Mouse (Mus musculus): ENCODE results near the gene Psmc3ip. TPM values are rescaled to one million over a fixed set of nuclear protein-coding genes. Genes with fewer than 3 reads are reported as not detected.

The Psmc3ip gene
- polyA plus RNA-seq, 1 experiment from 2014 or later: 25.7 TPM

DNA sequence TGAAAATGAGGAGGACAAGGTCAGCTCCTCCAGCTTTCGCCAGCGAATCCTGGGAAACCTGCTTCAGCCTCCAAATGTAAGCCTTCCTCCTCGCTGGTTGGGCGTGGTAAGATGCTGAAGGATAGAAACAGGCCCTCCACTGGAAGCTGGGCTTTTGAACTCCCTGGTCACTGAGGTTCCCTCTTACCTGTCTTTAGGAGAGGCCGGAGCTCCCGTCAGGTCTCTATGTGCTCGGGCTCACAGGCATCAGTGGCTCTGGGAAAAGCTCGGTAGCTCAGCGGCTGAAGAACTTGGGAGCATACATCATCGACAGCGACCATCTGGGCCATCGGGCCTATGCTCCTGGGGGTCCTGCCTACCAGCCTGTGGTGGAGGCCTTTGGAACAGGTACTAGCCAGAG lies 10.4 kb downstream of the Psmc3ip start:
- ATAC-seq (replicated peaks; ENCODE audit: extremely low read depth, insufficient read depth, low FRiP score): no peak
- no peak overlapping the region for H3K27ac ChIP-seq (ENCODE audit: low read length)
- H3K36me3 ChIP-seq (ENCODE audit: control insufficient read depth, insufficient read depth): peaks cover 11% of the 10 kb centered on the region
- H3K4me2 ChIP-seq (ENCODE audit: low read depth, low read length): no peak overlapping the region
- 90% methylated on average over 12 of the region's 12 CpGs for WGBS
- no peak overlapping the region for H3K4me3 ChIP-seq (ENCODE audit: low read length)
- no peaks in the 10 kb centered on the region for H3K9me3 ChIP-seq (replicated peaks; ENCODE audit: control insufficient read depth, low read length)
- H3K9ac ChIP-seq (ENCODE audit: low read length): no peak overlapping the region
- H3K27me3 ChIP-seq (ENCODE audit: control insufficient read depth, insufficient read depth, low read length): peaks cover 9% of the 10 kb centered on the region
- H3K4me1 ChIP-seq (ENCODE audit: control insufficient read depth, insufficient read depth, low read length): peaks cover 31% of the 10 kb centered on the region

DNA sequence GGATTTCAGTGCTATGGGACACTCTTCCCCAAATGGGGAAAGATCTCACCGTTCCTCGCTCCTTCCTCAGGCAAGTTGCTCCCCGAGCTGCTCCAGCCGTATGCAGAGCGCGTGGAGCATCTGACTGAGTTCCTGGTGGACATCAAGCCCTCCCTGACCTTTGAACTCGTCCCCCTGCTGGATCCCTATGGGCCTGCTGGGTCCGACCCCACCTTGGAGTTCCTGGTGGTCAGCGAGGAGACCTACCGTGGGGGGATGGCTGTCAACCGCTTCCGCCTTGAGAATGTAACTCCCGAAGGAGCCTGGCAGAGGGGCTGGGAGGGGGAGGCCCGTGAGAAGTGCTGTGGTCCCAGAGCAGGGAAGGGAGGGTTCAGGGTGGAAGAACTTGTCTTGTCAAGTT lies 11.0 kb downstream of the Psmc3ip start:
- WGBS: 84% methylated on average over 14 of the region's 14 CpGs
- Histone ChIP-seq H3K36me3 (ENCODE audit: control insufficient read depth, insufficient read depth) (peaks cover 5% of the 10 kb centered on the region), H3K9me3 (replicated peaks; ENCODE audit: control insufficient read depth, low read length) (no peaks in the 10 kb centered on the region), H3K9ac (ENCODE audit: low read length) (no peak overlapping the region), H3K4me3 (ENCODE audit: low read length) (no peak overlapping the region), H3K27me3 (ENCODE audit: control insufficient read depth, insufficient read depth, low read length) (peaks cover 15% of the 10 kb centered on the region), H3K4me2 (ENCODE audit: low read depth, low read length) (no peak overlapping the region), H3K4me1 (ENCODE audit: control insufficient read depth, insufficient read depth, low read length) (peaks cover 33% of the 10 kb centered on the region), H3K27ac (ENCODE audit: low read length) (no peak overlapping the region)
- no peak for ATAC-seq (replicated peaks; ENCODE audit: extremely low read depth, insufficient read depth, low FRiP score)

DNA sequence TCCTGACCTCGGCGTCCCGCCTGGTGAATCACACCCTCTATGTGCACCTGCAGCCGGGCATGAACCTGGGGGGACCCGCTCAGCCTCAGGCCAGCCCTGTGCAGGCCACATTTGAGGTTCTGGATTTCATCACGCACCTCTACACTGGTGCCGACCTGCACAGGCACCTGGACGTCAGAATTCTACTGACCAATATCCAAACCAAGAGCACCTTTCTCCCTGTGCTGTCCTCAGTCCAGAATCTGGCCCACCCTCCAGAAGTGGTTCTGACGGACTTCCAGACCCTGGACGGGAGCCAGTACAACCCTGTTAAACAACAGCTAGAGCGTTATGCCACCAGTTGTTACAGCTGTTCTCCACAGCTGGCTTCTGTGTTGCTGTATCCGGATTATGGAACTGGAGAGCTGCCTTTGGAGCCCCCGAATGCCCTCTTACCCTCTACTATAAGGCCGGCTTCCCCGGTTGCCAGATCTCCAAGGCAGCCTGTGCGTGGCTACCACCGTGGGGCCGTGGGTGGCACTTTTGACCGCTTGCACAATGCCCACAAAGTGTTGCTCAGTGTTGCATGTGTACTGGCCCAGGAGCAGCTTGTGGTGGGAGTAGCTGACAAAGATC lies 12.0 kb downstream of the Psmc3ip start:
- 30% methylated on average over 19 of the region's 19 CpGs for WGBS

DNA sequence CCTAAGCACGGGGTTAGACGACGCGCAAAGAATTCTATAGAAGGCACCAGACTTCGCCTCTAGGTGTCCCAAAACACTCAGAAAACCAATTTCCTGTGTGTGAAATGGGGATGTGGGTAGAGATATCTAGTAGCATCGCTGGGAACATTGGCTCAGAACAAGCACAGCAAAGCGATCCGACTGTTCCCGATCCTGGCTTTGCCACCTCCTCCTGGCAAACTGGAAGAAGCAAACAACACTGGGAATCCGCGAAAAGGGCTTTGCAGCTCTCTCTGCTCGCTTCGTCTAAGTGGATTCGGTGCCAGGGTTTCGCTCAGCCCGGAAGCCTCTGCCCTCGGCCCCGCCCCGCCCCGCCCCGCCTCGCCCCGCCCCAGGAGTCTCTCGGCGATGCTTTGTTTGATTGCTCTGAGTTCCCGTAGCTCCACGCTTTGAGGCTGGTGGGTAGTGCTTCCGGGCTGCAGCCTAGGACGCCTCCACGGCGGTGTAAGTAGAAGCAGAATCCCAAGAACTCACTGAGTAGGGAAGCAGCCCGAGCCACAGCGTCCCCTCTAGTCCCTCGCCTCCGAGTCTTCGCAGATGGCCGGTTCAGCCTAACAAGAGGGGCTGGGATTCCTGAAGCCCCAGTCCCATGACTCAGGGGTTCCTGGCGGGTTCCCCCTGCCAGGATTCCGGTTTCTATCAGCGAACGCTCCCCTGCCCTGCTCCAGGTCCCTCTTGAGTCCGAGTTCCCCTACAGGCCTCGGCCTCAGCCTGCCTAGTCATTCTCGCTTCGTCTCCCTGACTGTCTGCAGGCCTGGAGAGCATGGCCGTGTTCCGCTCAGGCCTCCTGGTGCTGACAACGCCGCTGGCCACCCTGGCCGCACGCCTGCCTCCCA lies 12.8 kb downstream of the Psmc3ip start, which contains the start of gene Coasy:
Gene Coasy (plus strand): TSS at position 358 of the 875 bp plus-strand sequence.
- Histone ChIP-seq H3K27ac (ENCODE audit: low read length) (peak within 1 kb of the TSS; percentile 92), H3K9ac (ENCODE audit: low read length) (peak within 1 kb of the TSS; percentile 90), H3K9me3 (replicated peaks; ENCODE audit: control insufficient read depth, low read length) (no peaks in the 10 kb centered on the region), H3K4me2 (ENCODE audit: low read depth, low read length) (peak within 1 kb of the TSS; percentile 97), H3K27me3 (ENCODE audit: control insufficient read depth, insufficient read depth, low read length) (peaks cover 32% of the 10 kb centered on the region), H3K4me1 (ENCODE audit: control insufficient read depth, insufficient read depth, low read length) (peaks cover 26% of the 10 kb centered on the region), H3K4me3 (ENCODE audit: low read length) (peak within 1 kb of the TSS; percentile 83), H3K36me3 (ENCODE audit: control insufficient read depth, insufficient read depth) (peaks cover 2% of the 10 kb centered on the region; the same call in 1 of the 2 replicates)
- ATAC-seq (replicated peaks; ENCODE audit: extremely low read depth, insufficient read depth, low FRiP score): peak; percentile 88
- under 1% methylated on average over 51 of the region's 51 CpGs for WGBS

More for the DNA sequence above, 12.0 kb downstream of the Psmc3ip start:
- peak overlapping the region; percentile 90 for H3K9ac ChIP-seq (ENCODE audit: low read length)
- peak overlapping the region; percentile 83 for H3K4me3 ChIP-seq (ENCODE audit: low read length)
- peaks cover 2% of the 10 kb centered on the region; the same call in 1 of the 2 replicates for H3K36me3 ChIP-seq (ENCODE audit: control insufficient read depth, insufficient read depth)
- no peaks in the 10 kb centered on the region for H3K9me3 ChIP-seq (replicated peaks; ENCODE audit: control insufficient read depth, low read length)
- ATAC-seq (replicated peaks; ENCODE audit: extremely low read depth, insufficient read depth, low FRiP score): no peak
- peaks cover 26% of the 10 kb centered on the region for H3K27me3 ChIP-seq (ENCODE audit: control insufficient read depth, insufficient read depth, low read length)
- peak overlapping the region; percentile 97 for H3K4me2 ChIP-seq (ENCODE audit: low read depth, low read length)
- H3K27ac ChIP-seq (ENCODE audit: low read length): peak overlapping the region; percentile 92
- H3K4me1 ChIP-seq (ENCODE audit: control insufficient read depth, insufficient read depth, low read length): peaks cover 32% of the 10 kb centered on the region

DNA sequence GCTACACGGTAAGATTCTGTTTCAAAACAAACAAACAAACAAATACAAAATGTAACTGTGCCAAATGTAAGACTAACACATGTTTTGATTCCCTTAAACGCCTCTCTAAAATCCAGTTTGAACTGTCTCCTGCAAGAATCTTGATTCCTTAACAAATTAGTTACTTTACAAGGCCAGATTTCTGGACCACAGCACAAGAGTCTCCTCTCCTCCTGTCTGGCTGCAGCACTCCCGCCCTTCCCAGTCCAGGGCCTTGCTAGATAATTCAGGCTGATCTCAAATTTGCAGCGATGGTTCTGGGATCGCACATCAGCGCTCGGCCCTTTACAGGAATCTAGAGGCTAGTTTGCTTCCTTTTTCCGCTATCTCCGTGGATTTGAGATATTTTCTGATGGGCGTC lies 13.6 kb downstream of the Psmc3ip start:
- Histone ChIP-seq H3K9me3 (replicated peaks; ENCODE audit: control insufficient read depth, low read length) (no peaks in the 10 kb centered on the region), H3K4me1 (ENCODE audit: control insufficient read depth, insufficient read depth, low read length) (peaks cover 23% of the 10 kb centered on the region), H3K27ac (ENCODE audit: low read length) (peak overlapping the region; percentile 92), H3K9ac (ENCODE audit: low read length) (peak overlapping the region; percentile 75), H3K27me3 (ENCODE audit: control insufficient read depth, insufficient read depth, low read length) (peaks cover 37% of the 10 kb centered on the region), H3K36me3 (ENCODE audit: control insufficient read depth, insufficient read depth) (peaks cover 5% of the 10 kb centered on the region; the same call in 1 of the 2 replicates), H3K4me2 (ENCODE audit: low read depth, low read length) (peak overlapping the region; percentile 97), H3K4me3 (ENCODE audit: low read length) (peak overlapping the region; percentile 83)
- no peak for ATAC-seq (replicated peaks; ENCODE audit: extremely low read depth, insufficient read depth, low FRiP score)
- WGBS: 9% methylated on average over 10 of the region's 10 CpGs

DNA sequence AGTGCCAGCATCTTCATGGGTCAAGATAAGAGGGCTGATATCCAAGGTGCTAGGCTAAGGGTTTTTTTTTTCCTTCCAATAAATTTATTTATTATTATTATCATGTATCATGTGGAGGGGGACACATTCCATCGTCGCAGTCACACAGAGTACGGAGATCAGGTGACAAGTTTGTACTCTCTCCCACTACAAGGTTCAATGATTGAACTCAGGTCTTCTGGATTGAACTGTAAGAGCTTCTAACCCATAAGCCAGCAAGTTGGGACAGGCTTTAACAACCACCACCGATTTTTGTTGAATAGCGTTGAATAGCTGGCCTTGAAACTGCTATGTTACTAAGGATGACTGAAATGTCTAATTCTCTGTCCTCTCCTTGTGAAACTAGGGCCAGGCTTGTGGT lies 14.8 kb downstream of the Psmc3ip start:
- WGBS: 70% methylated on average over 5 of the region's 5 CpGs
- H3K9me3 ChIP-seq (replicated peaks; ENCODE audit: control insufficient read depth, low read length): no peaks in the 10 kb centered on the region
- no peak for ATAC-seq (replicated peaks; ENCODE audit: extremely low read depth, insufficient read depth, low FRiP score)
- peaks cover 37% of the 10 kb centered on the region for H3K27me3 ChIP-seq (ENCODE audit: control insufficient read depth, insufficient read depth, low read length)
- H3K36me3 ChIP-seq (ENCODE audit: control insufficient read depth, insufficient read depth): peaks cover 5% of the 10 kb centered on the region; the same call in 1 of the 2 replicates
- peaks cover 15% of the 10 kb centered on the region for H3K4me1 ChIP-seq (ENCODE audit: control insufficient read depth, insufficient read depth, low read length)
- H3K4me2 ChIP-seq (ENCODE audit: low read depth, low read length): no peak overlapping the region
- no peak overlapping the region for H3K4me3 ChIP-seq (ENCODE audit: low read length)
- H3K27ac ChIP-seq (ENCODE audit: low read length): no peak overlapping the region
- H3K9ac ChIP-seq (ENCODE audit: low read length): no peak overlapping the region

DNA sequence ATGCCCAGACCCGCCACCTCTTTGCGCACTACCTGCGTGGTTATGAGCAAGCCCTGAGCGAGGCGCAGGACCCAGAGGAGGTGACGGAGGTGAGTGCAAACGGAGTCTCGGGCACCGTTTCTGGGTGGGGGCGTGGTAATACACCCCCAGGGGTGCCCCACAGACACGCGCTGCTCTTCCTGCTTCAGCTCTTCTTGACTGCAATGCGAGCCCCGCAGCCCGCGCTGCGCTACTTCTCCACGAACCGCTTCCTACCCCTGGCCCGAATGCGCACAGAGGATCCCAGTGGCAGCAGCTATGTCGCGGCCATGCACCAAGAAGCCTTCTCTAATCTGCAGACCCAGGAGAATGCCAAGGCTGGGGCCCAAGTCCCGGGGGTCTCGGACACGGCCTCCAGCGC lies 15.5 kb downstream of the Psmc3ip start:
- no peak for ATAC-seq (replicated peaks; ENCODE audit: extremely low read depth, insufficient read depth, low FRiP score)
- Histone ChIP-seq H3K27me3 (ENCODE audit: control insufficient read depth, insufficient read depth, low read length) (peaks cover 37% of the 10 kb centered on the region), H3K9me3 (replicated peaks; ENCODE audit: control insufficient read depth, low read length) (no peaks in the 10 kb centered on the region), H3K36me3 (ENCODE audit: control insufficient read depth, insufficient read depth) (peaks cover 3% of the 10 kb centered on the region; the same call in 1 of the 2 replicates), H3K4me3 (ENCODE audit: low read length) (peak overlapping the region; percentile 23), H3K4me2 (ENCODE audit: low read depth, low read length) (peak overlapping the region; percentile 48), H3K9ac (ENCODE audit: low read length) (no peak overlapping the region), H3K27ac (ENCODE audit: low read length) (no peak overlapping the region), H3K4me1 (ENCODE audit: control insufficient read depth, insufficient read depth, low read length) (peaks cover 15% of the 10 kb centered on the region)
- WGBS: 6% methylated on average over 27 of the region's 27 CpGs

DNA sequence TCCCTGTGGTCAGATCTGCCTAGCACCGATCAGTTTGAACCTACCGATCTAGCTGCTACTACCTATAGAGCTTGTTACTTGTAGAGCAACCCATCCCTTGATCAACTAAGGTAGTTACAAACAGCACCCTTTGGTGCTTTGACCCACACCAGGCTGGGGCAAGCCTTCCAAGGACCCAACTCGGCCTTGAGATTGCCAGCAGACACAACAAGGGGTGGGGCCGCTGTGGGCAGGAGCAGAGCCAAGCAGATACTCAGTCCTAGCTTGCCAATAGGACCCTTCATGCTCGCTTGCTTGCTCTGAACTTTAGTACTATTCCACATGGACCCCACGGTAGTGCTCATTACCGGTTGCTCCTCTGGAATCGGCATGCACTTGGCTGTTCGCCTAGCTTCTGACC lies 17.1 kb downstream of the Psmc3ip start, which contains the start of gene Hsd17b1:
Gene Hsd17b1 (plus strand): TSS at position 291 of the 400 bp plus-strand sequence.
- ATAC-seq (replicated peaks; ENCODE audit: extremely low read depth, insufficient read depth, low FRiP score): no peak
- Histone ChIP-seq H3K4me2 (ENCODE audit: low read depth, low read length) (no peak within 1 kb of the TSS), H3K9ac (ENCODE audit: low read length) (no peak within 1 kb of the TSS), H3K9me3 (replicated peaks; ENCODE audit: control insufficient read depth, low read length) (no peaks in the 10 kb centered on the region), H3K27me3 (ENCODE audit: control insufficient read depth, insufficient read depth, low read length) (peaks cover 39% of the 10 kb centered on the region), H3K4me3 (ENCODE audit: low read length) (no peak within 1 kb of the TSS), H3K36me3 (ENCODE audit: control insufficient read depth, insufficient read depth) (peaks cover 3% of the 10 kb centered on the region; the same call in 1 of the 2 replicates), H3K4me1 (ENCODE audit: control insufficient read depth, insufficient read depth, low read length) (peaks cover 11% of the 10 kb centered on the region), H3K27ac (ENCODE audit: low read length) (no peak within 1 kb of the TSS)
- 68% methylated on average over 9 of the region's 9 CpGs for WGBS
